Mouse (Mus musculus) cerebellum, adult 2 months (tissue): ENCODE data around the gene P2rx7. TPM values are rescaled to one million over a fixed set of nuclear protein-coding genes. Genes with fewer than 3 reads are reported as not detected.

Source experiments
- DNase-seq, 2 experiments: peaks; one replicate each; pipeline ENCODE4 v3.0.0; 2021
- H3K27ac ChIP-seq: fragments of 200-500 bp; 2 replicates; pipeline ENCODE4 v1.5.1; 2012; ENCODE audit warnings: low read length, control low read depth, inconsistent platforms; ENCODE audit not compliant: insufficient read depth
- H3K27me3 ChIP-seq: fragments of 200-500 bp; 2 replicates; pipeline ENCODE4 v1.6.1; 2012; ENCODE audit warnings: inconsistent platforms, mild to moderate bottlenecking, low read length, moderate library complexity; ENCODE audit not compliant: control insufficient read depth, insufficient read depth
- H3K4me1 ChIP-seq: fragments of 200-500 bp; 2 replicates; pipeline ENCODE4 v1.6.1; 2011; ENCODE audit warnings: low read length; ENCODE audit not compliant: control insufficient read depth, insufficient read depth
- H3K4me3 ChIP-seq: fragments of 200-500 bp; replicated peaks from 2 replicates; pipeline ENCODE3; 2011; ENCODE audit warnings: mild to moderate bottlenecking, low read depth, low read length, control low read depth; ENCODE audit not compliant: insufficient read depth
- CTCF ChIP-seq: fragments of 200-500 bp; IDR thresholded peaks from 2 replicates; pipeline ENCODE4 v1.5.1; 2011; ENCODE audit warnings: low read depth, mild to moderate bottlenecking, control low read depth, low read length, moderate library complexity, borderline replicate concordance; ENCODE audit not compliant: insufficient read depth
- POLR2A ChIP-seq: fragments of 200-500 bp; IDR thresholded peaks from 2 replicates; pipeline ENCODE4 v1.6.1; 2011; ENCODE audit warnings: low read length, control low read depth, borderline replicate concordance; ENCODE audit not compliant: insufficient read depth
- WGBS: fragments of 180-500 bp; shearing (Covaris S2); methylation state at CpG from one replicate; pipeline ENCODE4 v1.1.7; 2018; 5-methylcytosine and 5-hydroxymethylcytosine counted together
- polyA plus RNA-seq: library from polyadenylated mRNA; depleted of rRNA; stranded (reverse); fragments of >200 nt; gene quantifications from 2 replicates; pipeline ENCODE4 v1.2.3, GENCODE M21; 2012; rRNA removed

P2rx7 gene
- polyA plus RNA-seq = 13.5 and 16.8 TPM in 2 replicates

- no peak within 1 kb of the TSS for H3K27ac ChIP-seq
- no peak for TF ChIP-seq POLR2A
- no peak for TF ChIP-seq CTCF
- H3K27me3 ChIP-seq = no peaks in the 10 kb centered on the region
- peak within 1 kb of the TSS; percentile 1 for H3K4me3 ChIP-seq
- peaks cover 6% of the 10 kb centered on the region; the same call in 1 of the 2 replicates for H3K4me1 ChIP-seq
- peak; percentile 44 to 53 for DNase-seq
- WGBS = 45% methylated on average over 12 of the region's 12 CpGs
Observed at GRCm38 (mm10) chr5:122643701-122644100, at the start of gene P2rx7. Gene P2rx7 (plus strand): TSS chr5:122643911.

GRCm38 (mm10) chr5:122595470-122595869, 48.2 kb upstream of the P2rx7 start:
- H3K27me3 ChIP-seq = no peaks in the 10 kb centered on the region
- H3K27ac ChIP-seq = no peak overlapping the region
- H3K4me1 ChIP-seq = no peaks in the 10 kb centered on the region; the same call in 1 of the 2 replicates
- no peak for DNase-seq
- 83% methylated on average over 4 of the region's 4 CpGs for WGBS
- TF ChIP-seq CTCF (no peak), POLR2A (no peak)
- no peak overlapping the region for H3K4me3 ChIP-seq

GRCm38 (mm10) chr5:122602233-122602632, 41.5 kb upstream of the P2rx7 start:
- 84% methylated on average over 11 of the region's 11 CpGs for WGBS
- TF ChIP-seq CTCF (no peak), POLR2A (no peak)
- no peak for DNase-seq
- Histone ChIP-seq H3K27me3 (no peaks in the 10 kb centered on the region), H3K4me1 (peaks cover 4% of the 10 kb centered on the region; the same call in 1 of the 2 replicates), H3K4me3 (no peak overlapping the region), H3K27ac (no peak overlapping the region)

- Histone ChIP-seq H3K27ac (no peak overlapping the region), H3K4me3 (no peak overlapping the region), H3K27me3 (no peaks in the 10 kb centered on the region), H3K4me1 (peaks cover 4% of the 10 kb centered on the region; the same call in 1 of the 2 replicates)
- DNase-seq = no peak
- WGBS = 46% methylated on average over 2 of the region's 2 CpGs
- TF ChIP-seq POLR2A = no peak
- TF ChIP-seq CTCF = no peak
Observed at GRCm38 (mm10) chr5:122604894-122605293, 38.8 kb upstream of the P2rx7 start.

GRCm38 (mm10) chr5:122611651-122612050, 32.1 kb upstream of the P2rx7 start:
- Histone ChIP-seq H3K4me3 (no peak overlapping the region), H3K27ac (no peak overlapping the region), H3K27me3 (no peaks in the 10 kb centered on the region), H3K4me1 (no peaks in the 10 kb centered on the region)
- 81% methylated on average over 5 of the region's 5 CpGs for WGBS
- TF ChIP-seq POLR2A (no peak), CTCF (no peak)
- DNase-seq = no peak

- peak; percentile 96 to 98 for DNase-seq
- peak within 1 kb of the TSS; percentile 58 for H3K4me3 ChIP-seq
- peak; percentile 72; the same call in 1 of the 2 replicates for TF ChIP-seq POLR2A
- TF ChIP-seq CTCF = no peak
- no peaks in the 10 kb centered on the region for H3K27me3 ChIP-seq
- H3K4me1 ChIP-seq = no peaks in the 10 kb centered on the region
- 1% methylated on average over 66 of the region's 67 CpGs for WGBS
- peak within 1 kb of the TSS; percentile 88 for H3K27ac ChIP-seq
Observed at GRCm38 (mm10) chr5:122613908-122614732, 29.6 kb upstream of the P2rx7 start, which contains the start of gene Ift81. Gene Ift81 (minus strand): TSS chr5:122614518.

GRCm38 (mm10) chr5:122617718-122618117, 26.0 kb upstream of the P2rx7 start:
- H3K27ac ChIP-seq = no peak overlapping the region
- 62% methylated on average over 5 of the region's 5 CpGs for WGBS
- no peak overlapping the region for H3K4me3 ChIP-seq
- H3K27me3 ChIP-seq = no peaks in the 10 kb centered on the region
- TF ChIP-seq POLR2A = no peak
- TF ChIP-seq CTCF = no peak
- peaks cover 5% of the 10 kb centered on the region for H3K4me1 ChIP-seq
- DNase-seq = no peak

- Histone ChIP-seq H3K27ac (no peak overlapping the region), H3K4me1 (peaks cover 5% of the 10 kb centered on the region), H3K4me3 (no peak overlapping the region), H3K27me3 (no peaks in the 10 kb centered on the region)
- DNase-seq = no peak
- WGBS = 88% methylated on average over 9 of the region's 9 CpGs
- TF ChIP-seq CTCF (no peak), POLR2A (no peak)
Observed at GRCm38 (mm10) chr5:122619686-122620296, 23.9 kb upstream of the P2rx7 start.
